Mouse (Mus musculus): ENCODE data around the gene Tmem94.

DNA sequence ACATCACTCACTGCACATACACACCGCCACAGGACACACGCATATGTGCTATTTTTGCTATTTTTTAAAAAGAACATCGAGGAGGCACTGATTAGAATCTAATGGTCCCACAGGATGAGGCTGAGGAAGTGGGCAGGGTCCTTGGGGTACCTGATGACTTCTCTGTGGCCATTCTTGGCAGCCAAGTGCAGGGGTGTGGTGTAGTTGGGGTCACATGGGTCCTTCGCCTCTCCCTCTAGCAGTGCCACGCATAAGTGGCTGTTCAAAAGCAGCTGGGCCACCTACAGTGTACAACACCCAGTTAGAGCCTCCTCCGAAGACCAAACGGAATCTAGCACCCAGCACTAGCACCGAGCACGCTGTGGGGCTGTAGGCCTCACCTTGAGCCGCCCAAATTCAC is 40.9 kb downstream of the Tmem94 start:
- TF ChIP-seq CTCF (IDR thresholded peaks at IDR 0.05; ENCODE audit: insufficient read depth, low read depth, low read length) (no peak), POLR2A (IDR thresholded peaks at IDR 0.05; ENCODE audit: insufficient read depth, low read depth, low read length) (no peak)

Measured in olfactory bulb, adult 2 months (tissue).